Mouse (Mus musculus): Measurements from ENCODE around the gene Gjb3. TPM values are rescaled to one million over a fixed set of nuclear protein-coding genes. Genes with fewer than 3 reads are reported as not detected.

Gene Gjb3
- 3.4 and 3.5 TPM in 2 replicates for polyA plus RNA-seq (2015; fragmentation: Nextera tagmentation; extraction: Ambion mirVana)

GRCm38 (mm10) chr4:127330181-127331100 lies at the start of gene Gjb3:
Gene Gjb3 (minus strand): TSS chr4:127330844.
- H3K27me3 ChIP-seq: peaks cover 85% of the 10 kb centered on the region
- no peaks in the 10 kb centered on the region for H3K36me3 ChIP-seq
- no peaks in the 10 kb centered on the region for H3K9me3 ChIP-seq
- ATAC-seq (ENCODE audit: low FRiP score, low read depth): no peak
- H3K9ac ChIP-seq: peak within 1 kb of the TSS; percentile 40; the same call in 1 of the 2 replicates
- peak within 1 kb of the TSS; percentile 53 for H3K4me2 ChIP-seq (replicated peaks)
- WGBS: 1% methylated on average over 46 of the region's 49 CpGs
- H3K4me3 ChIP-seq: peak within 1 kb of the TSS; percentile 30
- H3K27ac ChIP-seq: no peak within 1 kb of the TSS
- peaks cover 15% of the 10 kb centered on the region for H3K4me1 ChIP-seq

GRCm38 (mm10) chr4:127377344-127377743 lies 46.7 kb upstream of the Gjb3 start:
- no peak overlapping the region for H3K9ac ChIP-seq
- no peak for ATAC-seq (ENCODE audit: low FRiP score, low read depth)
- no peaks in the 10 kb centered on the region for H3K36me3 ChIP-seq
- WGBS: 30% methylated on average over 4 of the region's 4 CpGs
- no peak overlapping the region for H3K4me3 ChIP-seq
- H3K27ac ChIP-seq: no peak overlapping the region
- 0 out of 2 replicates have a peak, but pooled peaks cover 2% of the 10 kb centered on the region for H3K4me1 ChIP-seq
- H3K4me2 ChIP-seq (replicated peaks): no peak overlapping the region
- H3K27me3 ChIP-seq: no peaks in the 10 kb centered on the region
- no peaks in the 10 kb centered on the region for H3K9me3 ChIP-seq

- no peak overlapping the region for H3K4me3 ChIP-seq
- H3K27me3 ChIP-seq: no peaks in the 10 kb centered on the region
- H3K4me2 ChIP-seq (replicated peaks): no peak overlapping the region
- ATAC-seq (ENCODE audit: low FRiP score, low read depth): no peak
- H3K36me3 ChIP-seq: no peaks in the 10 kb centered on the region
- H3K9me3 ChIP-seq: no peaks in the 10 kb centered on the region
- no peak overlapping the region for H3K9ac ChIP-seq
- H3K4me1 ChIP-seq: 0 out of 2 replicates have a peak, but pooled peaks cover 2% of the 10 kb centered on the region
- H3K27ac ChIP-seq: no peak overlapping the region
- WGBS: 82% methylated on average over 17 of the region's 17 CpGs
These were observed 45.0 kb upstream of the Gjb3 start for GRCm38 (mm10) chr4:127375541-127376177.

- WGBS: 87% methylated on average over 4 of the region's 4 CpGs
- Histone ChIP-seq H3K4me3 (no peak overlapping the region), H3K27ac (no peak overlapping the region), H3K36me3 (no peaks in the 10 kb centered on the region), H3K4me2 (replicated peaks) (no peak overlapping the region), H3K9me3 (no peaks in the 10 kb centered on the region), H3K4me1 (0 out of 2 replicates have a peak, but pooled peaks cover 2% of the 10 kb centered on the region), H3K27me3 (peaks cover 3% of the 10 kb centered on the region; the same call in 1 of the 2 replicates), H3K9ac (no peak overlapping the region)
- no peak for ATAC-seq (ENCODE audit: low FRiP score, low read depth)
These were observed 44.0 kb upstream of the Gjb3 start for GRCm38 (mm10) chr4:127374645-127375044.

GRCm38 (mm10) chr4:127373491-127373890 lies 42.8 kb upstream of the Gjb3 start:
- no peak overlapping the region for H3K4me3 ChIP-seq
- H3K36me3 ChIP-seq: no peaks in the 10 kb centered on the region
- peaks cover 6% of the 10 kb centered on the region for H3K4me1 ChIP-seq
- H3K27me3 ChIP-seq: peaks cover 12% of the 10 kb centered on the region; the same call in 1 of the 2 replicates
- no peak overlapping the region for H3K27ac ChIP-seq
- no peak for ATAC-seq (ENCODE audit: low FRiP score, low read depth)
- no peak overlapping the region for H3K9ac ChIP-seq
- H3K4me2 ChIP-seq (replicated peaks): no peak overlapping the region
- 63% methylated on average over 8 of the region's 8 CpGs for WGBS
- H3K9me3 ChIP-seq: no peaks in the 10 kb centered on the region

- Histone ChIP-seq H3K9me3 (no peaks in the 10 kb centered on the region), H3K4me3 (no peak overlapping the region), H3K4me2 (replicated peaks) (no peak overlapping the region), H3K9ac (no peak overlapping the region), H3K4me1 (peaks cover 7% of the 10 kb centered on the region), H3K36me3 (no peaks in the 10 kb centered on the region), H3K27me3 (peaks cover 12% of the 10 kb centered on the region; the same call in 1 of the 2 replicates), H3K27ac (no peak overlapping the region)
- WGBS: 71% methylated on average over 5 of the region's 5 CpGs
- ATAC-seq (ENCODE audit: low FRiP score, low read depth): no peak
These were observed 40.9 kb upstream of the Gjb3 start for GRCm38 (mm10) chr4:127371546-127371945.

GRCm38 (mm10) chr4:127370447-127370846 lies 39.8 kb upstream of the Gjb3 start:
- peaks cover 12% of the 10 kb centered on the region; the same call in 1 of the 2 replicates for H3K27me3 ChIP-seq
- no peak for ATAC-seq (ENCODE audit: low FRiP score, low read depth)
- H3K9me3 ChIP-seq: no peaks in the 10 kb centered on the region
- no peak overlapping the region for H3K4me2 ChIP-seq (replicated peaks)
- no peak overlapping the region for H3K4me3 ChIP-seq
- WGBS: 57% methylated on average over 2 of the region's 2 CpGs
- H3K4me1 ChIP-seq: peaks cover 13% of the 10 kb centered on the region
- no peak overlapping the region for H3K27ac ChIP-seq
- H3K36me3 ChIP-seq: no peaks in the 10 kb centered on the region
- no peak overlapping the region for H3K9ac ChIP-seq

- Histone ChIP-seq H3K4me3 (no peak overlapping the region), H3K9ac (no peak overlapping the region), H3K27me3 (peaks cover 12% of the 10 kb centered on the region; the same call in 1 of the 2 replicates), H3K36me3 (no peaks in the 10 kb centered on the region), H3K27ac (no peak overlapping the region), H3K4me2 (replicated peaks) (no peak overlapping the region), H3K9me3 (no peaks in the 10 kb centered on the region), H3K4me1 (peaks cover 17% of the 10 kb centered on the region)
- ATAC-seq (ENCODE audit: low FRiP score, low read depth): peak; percentile 41; the same call in 1 of the 2 replicates
- 32% methylated on average over 13 of the region's 13 CpGs for WGBS
These were observed 37.8 kb upstream of the Gjb3 start for GRCm38 (mm10) chr4:127368379-127368973.

GRCm38 (mm10) chr4:127365834-127366233 lies 35.2 kb upstream of the Gjb3 start:
- H3K9ac ChIP-seq: no peak overlapping the region
- no peak overlapping the region for H3K27ac ChIP-seq
- peaks cover 15% of the 10 kb centered on the region for H3K4me1 ChIP-seq
- no peak overlapping the region for H3K4me3 ChIP-seq
- H3K36me3 ChIP-seq: no peaks in the 10 kb centered on the region
- no peaks in the 10 kb centered on the region for H3K9me3 ChIP-seq
- ATAC-seq (ENCODE audit: low FRiP score, low read depth): no peak
- WGBS: 7% methylated on average over 4 of the region's 4 CpGs
- peaks cover 12% of the 10 kb centered on the region; the same call in 1 of the 2 replicates for H3K27me3 ChIP-seq
- H3K4me2 ChIP-seq (replicated peaks): no peak overlapping the region

GRCm38 (mm10) chr4:127365433-127365832 lies 34.8 kb upstream of the Gjb3 start:
- H3K4me1 ChIP-seq: peaks cover 15% of the 10 kb centered on the region
- H3K4me3 ChIP-seq: no peak overlapping the region
- no peaks in the 10 kb centered on the region for H3K9me3 ChIP-seq
- H3K27ac ChIP-seq: no peak overlapping the region
- ATAC-seq (ENCODE audit: low FRiP score, low read depth): no peak
- 23% methylated on average over 5 of the region's 5 CpGs for WGBS
- H3K36me3 ChIP-seq: no peaks in the 10 kb centered on the region
- no peak overlapping the region for H3K9ac ChIP-seq
- peaks cover 12% of the 10 kb centered on the region; the same call in 1 of the 2 replicates for H3K27me3 ChIP-seq
- H3K4me2 ChIP-seq (replicated peaks): no peak overlapping the region

GRCm38 (mm10) chr4:127364431-127364830 lies 33.8 kb upstream of the Gjb3 start:
- ATAC-seq (ENCODE audit: low FRiP score, low read depth): no peak
- Histone ChIP-seq H3K27ac (no peak overlapping the region), H3K9ac (no peak overlapping the region), H3K36me3 (no peaks in the 10 kb centered on the region), H3K4me1 (peaks cover 17% of the 10 kb centered on the region), H3K4me3 (no peak overlapping the region), H3K9me3 (no peaks in the 10 kb centered on the region), H3K27me3 (peaks cover 13% of the 10 kb centered on the region; the same call in 1 of the 2 replicates), H3K4me2 (replicated peaks) (no peak overlapping the region)
- 62% methylated on average over 6 of the region's 6 CpGs for WGBS

- Histone ChIP-seq H3K36me3 (no peaks in the 10 kb centered on the region), H3K9ac (no peak overlapping the region), H3K4me3 (no peak overlapping the region), H3K4me1 (peaks cover 14% of the 10 kb centered on the region), H3K27me3 (peaks cover 9% of the 10 kb centered on the region; the same call in 1 of the 2 replicates), H3K9me3 (no peaks in the 10 kb centered on the region), H3K27ac (no peak overlapping the region), H3K4me2 (replicated peaks) (no peak overlapping the region)
- WGBS: 63% methylated on average over 4 of the region's 4 CpGs
- no peak for ATAC-seq (ENCODE audit: low FRiP score, low read depth)
These were observed 32.7 kb upstream of the Gjb3 start for GRCm38 (mm10) chr4:127363331-127363730.
